Mouse (Mus musculus) adrenal gland (tissue): ENCODE data around the gene Adam12.

ENCODE experiments used
- intact Hi-C: fragments of 180-260 bp; cut with DNase I; formaldehyde crosslinking; loops from one replicate; pipeline ENCODE4 v1.15.1; 2025

The Adam12 gene

DNA sequence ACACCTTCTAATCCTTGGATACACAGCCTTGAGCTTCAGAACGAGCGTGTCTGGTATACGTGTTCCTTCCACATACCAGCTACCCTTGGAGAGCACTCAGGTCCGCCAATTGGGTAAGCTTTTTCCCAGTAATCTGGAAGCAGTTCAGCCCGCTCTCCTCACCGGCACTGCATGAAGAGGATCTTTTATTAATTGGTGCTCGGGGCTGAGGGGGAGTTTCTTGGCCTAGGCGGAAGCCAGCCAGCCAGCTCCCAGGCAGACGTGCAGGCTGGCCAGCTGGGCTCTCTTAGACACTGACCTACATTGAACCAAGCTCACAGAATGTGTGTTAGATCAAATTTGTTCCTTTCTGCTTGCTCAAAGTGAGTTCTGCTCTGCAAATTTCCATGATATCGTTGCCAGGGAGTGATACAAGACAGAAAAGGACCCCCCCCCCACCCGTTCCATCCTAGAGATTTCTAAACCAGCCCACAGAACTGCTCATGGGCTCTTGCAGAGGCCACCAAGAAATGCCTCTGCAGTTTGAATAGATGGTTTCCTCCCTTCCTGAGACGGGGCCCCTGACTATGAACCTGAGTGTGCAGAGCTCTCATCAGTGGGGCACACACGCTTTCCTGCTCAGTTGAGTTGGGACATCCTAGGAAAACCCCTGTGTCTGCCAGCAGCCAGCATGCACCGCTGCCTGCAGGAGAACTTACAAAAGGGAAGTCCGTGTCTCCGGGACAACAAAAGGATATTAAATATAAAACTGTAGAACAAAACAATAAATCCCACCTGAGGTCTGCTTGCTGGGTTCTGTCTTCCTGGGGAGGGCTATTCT, 205.5 kb downstream of the Adam12 start:
- intact Hi-C loops = no loop called here

GRCm38 (mm10) chr7:134022157-134022885, 209.6 kb downstream of the Adam12 start:
- intact Hi-C loops = no loop called here

DNA sequence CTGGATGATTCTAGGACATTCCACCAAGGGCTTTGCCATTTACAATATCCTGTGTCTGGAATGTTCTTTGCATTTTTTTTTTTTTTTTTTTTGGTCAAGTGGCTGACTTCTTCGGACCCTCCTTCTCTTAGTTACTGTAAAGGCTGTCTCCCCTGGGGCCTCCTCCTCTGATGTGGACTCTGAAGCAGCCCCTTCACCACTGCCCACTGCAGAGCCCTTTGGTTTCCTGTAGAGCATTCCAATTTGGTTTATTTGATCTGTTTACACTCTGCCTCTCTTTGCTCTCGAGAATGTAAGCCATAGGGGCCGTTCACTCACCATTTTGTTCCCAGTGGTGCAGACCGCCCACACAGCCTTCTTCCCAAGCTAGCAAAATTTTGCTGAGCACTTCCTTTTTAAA, 216.7 kb downstream of the Adam12 start:
- intact Hi-C loops = no loop called here

DNA sequence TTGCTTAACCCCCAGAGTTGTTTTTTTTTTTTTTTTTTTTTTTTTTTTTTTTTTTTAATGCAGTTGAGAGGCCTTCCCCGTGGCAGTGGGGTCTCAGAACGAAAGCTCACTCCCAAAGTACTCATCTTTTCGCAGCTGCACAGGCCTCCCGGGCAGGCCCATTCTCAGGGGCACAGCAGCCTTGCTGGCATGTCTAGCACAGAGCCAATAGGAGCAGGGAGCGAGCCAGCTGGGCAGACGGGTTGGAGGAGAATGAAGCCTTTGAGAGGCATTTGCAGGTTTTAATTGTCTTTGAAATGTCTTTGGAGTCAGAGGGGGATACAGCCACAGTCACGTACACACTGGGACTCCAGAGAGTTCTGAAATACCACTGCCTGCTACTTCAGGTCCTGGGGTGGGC, 217.2 kb downstream of the Adam12 start:
- intact Hi-C loops = no loop called here

DNA sequence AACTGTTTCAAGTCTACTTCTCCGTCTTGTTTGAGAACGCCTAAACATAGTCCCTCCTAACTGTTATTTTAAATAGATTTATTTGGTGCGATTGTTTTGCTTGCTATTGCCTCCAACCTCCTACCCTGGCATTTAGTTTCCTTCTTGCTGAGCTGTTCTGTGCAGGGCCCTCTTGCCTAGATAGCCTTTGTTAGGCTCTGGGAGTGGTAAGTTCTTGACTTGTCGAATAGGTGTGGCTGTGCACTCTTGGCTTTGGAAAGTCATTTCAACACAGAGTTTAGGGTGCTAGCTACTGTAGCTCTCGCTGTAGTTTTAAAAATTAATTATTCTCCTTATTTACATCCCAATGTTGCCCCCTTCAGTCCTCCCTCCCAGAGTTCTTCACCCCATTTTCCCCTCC, 222.8 kb downstream of the Adam12 start:
- intact Hi-C loops = no loop called here

- intact Hi-C loops = no loop called here
Measured at GRCm38 (mm10) chr7:134007942-134008361, 224.0 kb downstream of the Adam12 start.

DNA sequence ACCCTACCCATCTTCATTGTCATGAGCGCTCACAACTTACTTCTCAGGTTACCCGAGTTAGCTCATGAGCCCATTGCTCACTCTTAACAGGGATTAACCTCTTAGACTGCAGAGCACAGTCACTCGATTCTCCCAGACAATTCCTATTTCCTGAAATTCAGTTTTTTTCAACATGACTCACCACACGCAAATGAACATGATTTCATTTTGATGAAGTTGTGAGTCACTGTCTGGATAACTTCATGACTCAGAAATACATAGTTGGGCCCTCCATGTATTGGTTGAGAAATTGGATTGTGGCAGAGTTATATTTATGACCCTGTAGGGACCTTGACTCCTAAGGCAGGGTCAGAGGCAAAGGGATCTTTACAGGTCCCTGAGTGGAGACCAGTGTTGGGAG, 230.4 kb downstream of the Adam12 start:
- intact Hi-C loops = no loop called here

DNA sequence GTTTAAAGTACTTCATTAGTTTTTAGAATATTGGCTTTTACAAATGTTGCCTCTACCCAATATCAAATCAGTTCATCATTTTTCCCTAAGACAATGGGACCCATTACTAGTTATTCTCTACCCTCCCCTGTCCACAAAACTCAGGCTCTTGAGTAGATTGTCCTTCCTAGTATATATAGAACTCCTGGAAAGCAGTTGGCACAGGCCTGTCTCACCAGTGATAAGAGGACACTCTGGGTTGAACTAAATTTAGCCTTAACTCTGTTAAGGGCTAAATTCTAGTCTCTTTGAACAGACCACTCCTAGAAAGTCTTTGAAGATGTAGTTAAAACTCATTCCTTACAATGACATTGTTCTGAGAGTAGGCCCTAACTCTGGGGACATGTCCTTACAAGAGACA, 241.0 kb downstream of the Adam12 start:
- intact Hi-C loops = no loop called here

- intact Hi-C loops = no loop called here
Measured at GRCm38 (mm10) chr7:133988356-133988755, 243.6 kb downstream of the Adam12 start.

GRCm38 (mm10) chr7:133986201-133986600, 245.7 kb downstream of the Adam12 start:
- intact Hi-C loops = no loop called here

DNA sequence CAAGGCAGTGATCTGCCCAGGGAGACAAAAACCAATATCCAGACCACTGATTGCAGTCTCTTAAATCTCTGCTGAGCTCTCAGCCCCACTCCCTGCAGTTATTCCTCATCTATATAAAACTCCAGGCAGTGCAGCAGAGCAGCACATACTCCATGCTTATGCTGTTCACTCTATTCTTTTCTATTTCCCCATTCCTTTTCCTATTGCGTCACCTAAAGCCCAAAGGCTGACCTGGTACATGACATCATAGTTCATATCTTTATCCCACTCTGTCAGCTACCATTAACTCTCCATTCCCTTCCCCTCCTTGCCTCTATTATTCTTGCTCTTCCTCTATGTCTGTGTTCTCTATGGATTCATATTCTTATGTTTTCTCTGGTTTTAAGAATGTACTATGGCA, 246.3 kb downstream of the Adam12 start:
- intact Hi-C loops = no loop called here

DNA sequence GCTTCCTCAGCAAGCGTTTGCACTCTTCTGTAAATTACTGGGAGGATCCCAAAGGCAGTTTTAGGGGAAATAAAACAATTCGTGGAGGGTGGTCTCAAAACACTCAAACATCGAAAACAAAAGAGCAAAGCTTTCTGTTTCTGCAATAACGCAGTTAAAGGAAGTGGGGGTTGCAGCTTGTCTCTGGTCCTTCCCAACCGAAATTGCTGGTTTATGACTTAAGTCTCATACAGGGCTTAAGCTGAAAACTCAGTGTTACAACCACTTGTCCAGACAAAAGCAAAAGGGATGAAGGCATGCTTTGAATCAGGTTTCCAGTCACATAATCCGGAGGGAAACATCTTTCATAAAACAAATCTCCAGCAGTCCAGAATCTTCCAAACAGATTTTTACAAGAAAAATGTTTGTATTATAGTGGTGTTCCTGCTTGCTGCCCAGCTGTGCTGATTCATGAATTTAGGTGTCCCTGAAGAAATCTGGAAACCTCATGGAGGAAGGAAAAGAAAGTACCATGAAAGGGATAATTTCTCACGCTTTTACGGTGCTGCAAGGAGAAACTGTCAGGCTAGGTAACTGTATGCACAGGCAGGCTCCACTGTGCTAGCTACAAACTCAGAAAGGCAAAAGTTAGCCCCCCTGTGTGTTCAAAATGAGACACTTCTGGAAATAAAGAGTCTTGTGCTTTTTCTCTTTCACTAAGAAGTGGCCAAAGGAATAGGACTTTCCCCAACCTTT, 255.4 kb downstream of the Adam12 start:
- intact Hi-C loops = no loop called here

DNA sequence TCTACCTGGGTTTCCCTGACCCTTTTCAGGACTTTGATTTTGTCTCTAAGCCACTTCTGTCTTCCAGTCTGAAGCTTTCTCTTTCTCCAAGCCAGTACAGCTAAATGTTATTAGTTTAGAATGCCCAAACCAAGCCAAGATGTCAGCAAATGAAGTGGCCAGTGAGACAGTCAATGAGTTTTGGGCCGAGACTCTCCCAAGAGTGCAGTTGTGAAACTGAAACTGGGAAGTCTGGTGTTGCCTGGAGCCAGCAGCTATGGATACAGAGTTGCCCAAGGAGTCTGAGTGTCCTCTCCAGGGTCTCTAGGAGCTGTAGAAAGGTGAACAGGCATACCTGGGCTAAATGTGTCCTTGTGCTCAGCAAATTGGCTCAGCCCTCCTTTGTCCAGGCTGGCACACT, 260.9 kb downstream of the Adam12 start:
- intact Hi-C loops = no loop called here

DNA sequence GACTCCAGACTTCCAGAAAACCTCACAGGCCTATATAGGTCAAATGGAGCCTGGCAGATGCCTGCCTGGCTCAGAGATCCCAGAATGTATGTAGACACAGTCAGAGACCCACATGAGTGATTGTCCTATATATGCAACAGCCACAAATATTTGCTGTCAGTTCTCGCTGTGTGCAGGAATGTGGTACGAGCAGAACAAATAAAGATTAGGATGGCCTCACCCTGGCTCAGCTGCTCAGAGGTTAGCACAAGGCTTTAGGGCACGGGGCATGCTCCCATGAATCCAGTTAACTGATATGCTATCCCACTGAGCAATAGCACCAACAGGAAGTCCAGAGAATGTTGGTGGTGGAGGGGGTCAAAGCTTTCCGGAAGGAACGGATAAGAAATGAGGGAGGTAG, 261.5 kb downstream of the Adam12 start:
- intact Hi-C loops = no loop called here

- intact Hi-C loops = no loop called here
Measured at GRCm38 (mm10) chr7:133967906-133968305, 264.0 kb downstream of the Adam12 start.

DNA sequence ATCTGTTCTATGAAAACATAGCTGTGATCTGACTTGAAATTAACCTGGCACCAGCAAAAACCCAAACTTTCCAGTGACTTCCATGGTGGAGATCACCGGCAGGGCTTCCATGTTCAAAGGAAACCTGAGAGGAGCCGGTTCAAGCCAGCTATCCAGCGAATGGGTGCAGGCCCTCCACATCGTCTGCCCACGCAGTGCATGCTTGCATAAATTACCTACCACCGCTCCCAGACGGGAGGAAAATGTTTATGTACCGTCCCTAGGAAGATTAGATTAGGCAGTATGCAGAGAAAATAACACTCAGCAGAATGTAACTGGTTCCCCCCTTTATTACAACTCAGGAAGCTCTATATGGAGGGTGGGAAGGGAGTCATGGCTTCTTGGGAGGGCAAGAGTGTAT, 268.4 kb downstream of the Adam12 start:
- intact Hi-C loops = no loop called here

DNA sequence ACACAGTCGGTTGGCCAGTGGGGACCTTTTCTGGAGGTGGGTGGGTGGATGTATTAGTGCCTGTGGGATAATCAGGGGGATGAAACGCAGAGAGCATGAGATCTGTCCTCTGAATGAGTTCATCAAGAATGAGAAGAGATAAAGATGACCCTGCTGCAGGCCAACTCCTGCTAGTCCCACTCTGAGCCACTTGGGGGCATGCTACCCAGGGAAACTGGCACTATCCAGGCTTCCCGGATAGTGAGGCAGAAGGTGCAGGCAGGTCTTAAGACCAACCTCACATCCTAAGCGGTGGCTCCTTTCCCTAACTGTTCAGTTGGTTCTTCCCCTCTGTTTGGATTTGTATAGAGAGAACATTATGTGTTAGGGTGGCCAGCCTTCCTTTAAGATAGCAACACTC, 272.7 kb downstream of the Adam12 start:
- intact Hi-C loops = loop anchor here (5.0 kb wide), 2 partner anchors 102 to 388 kb away; no protein-coding TSS in a partner anchor

DNA sequence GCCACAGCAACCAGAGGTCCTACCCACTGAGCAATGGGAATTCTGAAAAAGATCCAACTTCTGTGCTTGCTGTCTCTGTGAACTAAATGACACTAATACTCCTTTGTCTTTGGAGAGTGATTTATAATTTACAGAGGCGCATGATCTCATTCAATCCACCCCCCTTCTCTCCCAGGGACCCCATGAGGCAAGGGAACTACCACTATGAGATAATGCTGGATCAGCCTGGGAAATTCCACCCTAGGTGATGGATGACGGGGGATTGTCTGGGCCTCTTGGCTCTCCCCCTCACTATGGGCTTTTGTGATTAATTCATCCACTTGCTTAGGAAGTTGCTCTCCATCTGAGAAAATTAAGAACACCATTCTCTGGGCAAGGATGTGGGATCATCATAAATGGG, 274.1 kb downstream of the Adam12 start:
- intact Hi-C loops = loop anchor here (5.0 kb wide), 2 partner anchors 101 to 389 kb away; no protein-coding TSS in a partner anchor

GRCm38 (mm10) chr7:133954111-133955091, 277.5 kb downstream of the Adam12 start:
- intact Hi-C loops = loop anchor here (5.0 kb wide), 2 partner anchors 97 to 393 kb away; no protein-coding TSS in a partner anchor

DNA sequence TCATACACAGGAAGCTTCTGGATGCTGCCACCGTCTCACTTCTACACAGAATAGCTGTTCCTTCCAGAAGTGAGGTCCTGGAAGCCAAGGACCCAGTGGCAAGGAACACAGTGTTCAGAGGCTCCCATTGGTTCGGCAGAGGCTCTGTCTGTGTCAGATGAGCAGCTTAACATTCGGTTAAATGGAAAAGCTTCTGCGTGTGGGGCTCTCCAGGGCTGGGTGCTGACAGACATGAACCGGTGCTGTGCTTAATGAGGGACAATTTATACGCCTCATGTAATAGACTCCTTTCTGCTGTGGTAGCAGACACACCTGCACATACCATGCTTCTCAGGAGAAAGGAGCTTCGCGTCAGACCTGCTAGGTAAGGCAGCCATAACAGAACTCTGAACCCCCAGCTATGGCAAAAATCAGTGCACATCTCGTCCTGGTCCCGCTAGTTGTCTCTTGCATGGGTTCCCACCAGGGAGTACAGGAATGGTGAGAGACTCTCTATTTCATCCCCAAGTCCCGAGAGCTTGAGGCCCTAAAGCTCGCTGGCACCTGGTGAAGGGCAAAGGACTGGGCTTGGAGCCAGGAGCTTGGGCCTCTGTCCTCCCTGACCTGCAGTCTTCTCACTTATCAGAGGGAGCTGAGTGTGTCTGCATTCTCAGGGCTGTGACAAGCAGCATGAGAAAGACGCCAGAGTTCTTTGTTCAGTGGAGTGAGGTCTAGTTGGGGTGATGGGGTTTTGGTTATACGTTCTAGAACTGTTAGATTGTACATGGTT, 280.0 kb downstream of the Adam12 start:
- intact Hi-C loops = no loop called here
